Mouse (Mus musculus) intestine, postnatal 0 days (tissue): ENCODE data around the gene Las1l. TPM values are rescaled to one million over a fixed set of nuclear protein-coding genes. Genes with fewer than 3 reads are reported as not detected.

ENCODE experiments used
- ATAC-seq: fragments of 200-750 bp; cut with Nextera tagmentation; 2 replicates; pipeline ENCODE4 v1.8.0; 2017; ENCODE audit warnings: mild to moderate bottlenecking, moderate TSS enrichment, moderate library complexity
- H3K27ac ChIP-seq: fragments of 300-500 bp; sonication (generic); 2 replicates; pipeline ENCODE4 v1.5.1; 2014; ENCODE audit warnings: mild to moderate bottlenecking, low read depth, low read length, moderate library complexity
- H3K27me3 ChIP-seq: fragments of 300-500 bp; sonication (generic); replicated peaks from 2 replicates; pipeline ENCODE4 v1.6.1; 2014; ENCODE audit warnings: low read length, mixed read lengths; ENCODE audit not compliant: control insufficient read depth, insufficient read depth
- H3K36me3 ChIP-seq: fragments of 300-500 bp; sonication (generic); 2 replicates; pipeline ENCODE4 v1.6.1; 2014; ENCODE audit warnings: mild to moderate bottlenecking, moderate library complexity; ENCODE audit not compliant: control insufficient read depth, insufficient read depth
- H3K4me1 ChIP-seq: fragments of 300-500 bp; sonication (generic); replicated peaks from 2 replicates; pipeline ENCODE4 v1.6.1; 2014; ENCODE audit warnings: antibody characterized with exemption, low read length, mixed read lengths; ENCODE audit not compliant: control insufficient read depth, insufficient read depth
- H3K4me2 ChIP-seq: fragments of 300-500 bp; sonication (generic); replicated peaks from 2 replicates; pipeline ENCODE4 v1.6.1; 2014; ENCODE audit warnings: low read depth, mild to moderate bottlenecking, moderate library complexity
- H3K4me3 ChIP-seq: fragments of 300-500 bp; sonication (generic); 2 replicates; pipeline ENCODE4 v1.5.1; 2014; ENCODE audit warnings: low read depth, low read length
- H3K9ac ChIP-seq: fragments of 300-500 bp; sonication (generic); 2 replicates; pipeline ENCODE4 v1.6.1; 2014; ENCODE audit warnings: mild to moderate bottlenecking, low read depth, low read length
- H3K9me3 ChIP-seq: fragments of 300-500 bp; sonication (generic); 2 replicates; pipeline ENCODE4 v1.6.1; 2016; ENCODE audit warnings: mixed run types; ENCODE audit not compliant: control insufficient read depth
- CTCF ChIP-seq: sonication (generic); IDR thresholded peaks from 2 replicates; pipeline ENCODE4 v1.5.1; 2016; ENCODE audit warnings: low read depth, mild to moderate bottlenecking, control low read depth, antibody characterized with exemption, moderate library complexity
- WGBS: fragments of 180-500 bp; shearing (Covaris S2); extraction: QIAGEN DNeasy Blood & Tissue Kit; methylation state at CpG from one replicate; pipeline ENCODE4 v1.1.7; 2014; 5-methylcytosine and 5-hydroxymethylcytosine counted together
- polyA plus RNA-seq: library from polyadenylated mRNA; unstranded; fragments of >200 nt; fragmentation: Nextera tagmentation; extraction: Ambion mirVana; gene quantifications from 2 replicates; pipeline ENCODE4 v1.2.1, GENCODE M21; 2015

Las1l gene
- 26.5 and 29.1 TPM in 2 replicates for polyA plus RNA-seq

- peak within 1 kb of the TSS; percentile 50 for H3K4me3 ChIP-seq
- WGBS = 13% methylated on average over 42 of the region's 42 CpGs
- H3K4me1 ChIP-seq = no peaks in the 10 kb centered on the region; the same call in 1 of the 2 replicates
- H3K36me3 ChIP-seq = no peaks in the 10 kb centered on the region
- no peaks in the 10 kb centered on the region for H3K27me3 ChIP-seq
- H3K4me2 ChIP-seq = peak within 1 kb of the TSS; percentile 68
- H3K27ac ChIP-seq = no peak within 1 kb of the TSS
- TF ChIP-seq CTCF = peak; percentile 48
- H3K9me3 ChIP-seq = no peaks in the 10 kb centered on the region
- ATAC-seq = peak; percentile 100
- H3K9ac ChIP-seq = no peak within 1 kb of the TSS
Measured at GRCm38 (mm10) chrX:95956497-95957293, at the start of gene Las1l. Las1l (minus strand) TSS chrX:95956962.

- H3K4me2 ChIP-seq = no peak overlapping the region
- 71% methylated on average over 6 of the region's 6 CpGs for WGBS
- ATAC-seq = no peak
- H3K36me3 ChIP-seq = no peaks in the 10 kb centered on the region
- H3K4me3 ChIP-seq = no peak overlapping the region
- H3K9ac ChIP-seq = no peak overlapping the region
- H3K27ac ChIP-seq = no peak overlapping the region
- H3K27me3 ChIP-seq = no peaks in the 10 kb centered on the region
- no peaks in the 10 kb centered on the region for H3K9me3 ChIP-seq
- H3K4me1 ChIP-seq = no peaks in the 10 kb centered on the region
- peak; percentile 48 for TF ChIP-seq CTCF
Measured at GRCm38 (mm10) chrX:96006395-96006794, 49.6 kb upstream of the Las1l start.

GRCm38 (mm10) chrX:95999601-96000000, 42.8 kb upstream of the Las1l start:
- 66% methylated on average over 6 of the region's 6 CpGs for WGBS
- TF ChIP-seq CTCF = peak; percentile 67
- no peak for ATAC-seq
- Histone ChIP-seq H3K9ac (no peak overlapping the region), H3K4me3 (no peak overlapping the region), H3K9me3 (no peaks in the 10 kb centered on the region), H3K36me3 (no peaks in the 10 kb centered on the region), H3K27me3 (no peaks in the 10 kb centered on the region), H3K4me1 (no peaks in the 10 kb centered on the region), H3K4me2 (no peak overlapping the region), H3K27ac (no peak overlapping the region)

GRCm38 (mm10) chrX:95993206-95993605, 36.4 kb upstream of the Las1l start:
- no peak for ATAC-seq
- H3K4me3 ChIP-seq = no peak overlapping the region
- WGBS = 48% methylated on average over 3 of the region's 3 CpGs

GRCm38 (mm10) chrX:95969936-95970335, 13.2 kb upstream of the Las1l start:
- 68% methylated on average over 9 of the region's 9 CpGs for WGBS
- H3K9me3 ChIP-seq = no peaks in the 10 kb centered on the region
- no peak overlapping the region for H3K4me3 ChIP-seq
- no peaks in the 10 kb centered on the region for H3K27me3 ChIP-seq
- no peak overlapping the region; the same call in 1 of the 2 replicates for H3K4me2 ChIP-seq
- TF ChIP-seq CTCF = 0 out of 2 replicates have a peak, but pooled peaks have one; percentile 16
- no peaks in the 10 kb centered on the region for H3K36me3 ChIP-seq
- H3K4me1 ChIP-seq = no peaks in the 10 kb centered on the region
- peak; percentile 72 for ATAC-seq
- H3K27ac ChIP-seq = peak overlapping the region; percentile 15; the same call in 1 of the 2 replicates
- no peak overlapping the region for H3K9ac ChIP-seq

More at GRCm38 (mm10) chrX:95993206-95993605, 36.4 kb upstream of the Las1l start:
- Histone ChIP-seq H3K4me2 (no peak overlapping the region), H3K27me3 (no peaks in the 10 kb centered on the region), H3K9ac (no peak overlapping the region), H3K36me3 (no peaks in the 10 kb centered on the region), H3K27ac (no peak overlapping the region), H3K9me3 (no peaks in the 10 kb centered on the region), H3K4me1 (no peaks in the 10 kb centered on the region)
- TF ChIP-seq CTCF = no peak

GRCm38 (mm10) chrX:95969116-95969515, 12.4 kb upstream of the Las1l start:
- no peaks in the 10 kb centered on the region for H3K9me3 ChIP-seq
- TF ChIP-seq CTCF = no peak
- H3K9ac ChIP-seq = no peak overlapping the region
- no peak for ATAC-seq
- no peak overlapping the region for H3K4me3 ChIP-seq
- peak overlapping the region; percentile 71 for H3K4me2 ChIP-seq
- 56% methylated on average over 5 of the region's 6 CpGs for WGBS
- no peaks in the 10 kb centered on the region for H3K27me3 ChIP-seq
- H3K36me3 ChIP-seq = no peaks in the 10 kb centered on the region
- H3K27ac ChIP-seq = peak overlapping the region; percentile 41; the same call in 1 of the 2 replicates
- no peaks in the 10 kb centered on the region for H3K4me1 ChIP-seq
